Mouse (Mus musculus): Measurements from ENCODE around the gene Apoa1. TPM values are rescaled to one million over a fixed set of nuclear protein-coding genes. Genes with fewer than 3 reads are reported as not detected.

Gene Apoa1
- polyA plus RNA-seq, 2 experiments = 1.1 to 9.3 TPM

DNA sequence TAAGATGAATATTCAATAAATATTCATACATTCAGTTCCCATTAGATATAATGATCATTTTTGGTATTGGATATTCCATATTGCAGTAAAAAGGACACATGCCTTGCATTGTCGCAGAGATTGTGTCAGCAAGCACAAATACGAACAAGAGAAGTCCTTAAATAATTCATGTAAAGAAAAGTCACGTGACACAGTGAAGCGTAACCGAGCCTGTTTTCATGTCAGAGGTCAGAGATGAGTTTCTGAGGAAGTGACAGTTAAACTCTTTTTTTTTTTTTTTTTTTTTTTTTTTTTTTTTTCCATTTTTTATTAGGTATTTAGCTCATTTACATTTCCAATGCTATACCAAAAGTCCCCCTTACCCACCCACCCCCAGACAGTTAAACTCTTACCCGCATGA is 35.7 kb upstream of the Apoa1 start:
- ATAC-seq (ENCODE audit: low FRiP score, low read depth) (no peak), DNase-seq (ENCODE audit: low spot score) (no peak)
- Histone ChIP-seq H3K4me1 (ENCODE audit: control insufficient read depth, insufficient read depth, low read length) (no peaks in the 10 kb centered on the region), H3K36me3 (ENCODE audit: control insufficient read depth, insufficient read depth, low read length) (peaks cover 31% of the 10 kb centered on the region), H3K27ac (replicated peaks; ENCODE audit: low read depth, low read length) (no peak overlapping the region), H3K9me3 (ENCODE audit: control insufficient read depth, low read length) (no peaks in the 10 kb centered on the region), H3K9ac (ENCODE audit: low read depth, low read length, severe bottlenecking) (no peak overlapping the region), H3K4me3 (replicated peaks; ENCODE audit: low read length) (no peak overlapping the region), H3K27me3 (ENCODE audit: control insufficient read depth, insufficient read depth, low read length) (no peaks in the 10 kb centered on the region), H3K4me2 (replicated peaks; ENCODE audit: low read depth, low read length, severe bottlenecking) (no peak overlapping the region)
- 90% methylated on average over 6 of the region's 6 CpGs for WGBS
- TF ChIP-seq POLR2A (IDR thresholded peaks at IDR 0.05; ENCODE audit: borderline replicate concordance, extremely low read depth, insufficient read depth, insufficient read length) = no peak

DNA sequence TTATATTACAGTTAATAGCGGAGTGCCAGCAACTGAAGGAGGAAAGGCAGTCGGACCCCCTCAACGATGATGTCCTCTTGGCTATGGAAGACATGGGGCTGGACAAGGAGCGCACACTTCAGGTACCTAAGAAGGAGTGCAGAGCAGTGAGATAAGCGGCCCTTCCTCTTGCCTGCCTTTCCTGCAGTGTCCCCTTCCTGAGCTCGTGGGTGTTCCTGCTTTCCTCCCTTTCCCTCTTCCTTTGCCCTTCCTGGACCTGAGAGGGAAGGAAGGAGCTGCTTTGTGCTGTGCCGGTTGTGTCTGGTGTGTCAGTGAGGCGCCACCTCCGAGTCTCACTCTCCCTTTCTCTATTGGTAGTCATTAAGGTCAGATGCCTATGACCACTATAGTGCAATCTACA is 33.6 kb upstream of the Apoa1 start:
- no peaks in the 10 kb centered on the region for H3K9me3 ChIP-seq (ENCODE audit: control insufficient read depth, low read length)
- no peak overlapping the region for H3K27ac ChIP-seq (replicated peaks; ENCODE audit: low read depth, low read length)
- H3K4me3 ChIP-seq (replicated peaks; ENCODE audit: low read length) = no peak overlapping the region
- H3K9ac ChIP-seq (ENCODE audit: low read depth, low read length, severe bottlenecking) = no peak overlapping the region
- ATAC-seq (ENCODE audit: low FRiP score, low read depth) (no peak), DNase-seq (ENCODE audit: low spot score) (no peak)
- H3K36me3 ChIP-seq (ENCODE audit: control insufficient read depth, insufficient read depth, low read length) = peaks cover 51% of the 10 kb centered on the region
- H3K4me1 ChIP-seq (ENCODE audit: control insufficient read depth, insufficient read depth, low read length) = no peaks in the 10 kb centered on the region
- TF ChIP-seq POLR2A (IDR thresholded peaks at IDR 0.05; ENCODE audit: borderline replicate concordance, extremely low read depth, insufficient read depth, insufficient read length) = no peak
- H3K27me3 ChIP-seq (ENCODE audit: control insufficient read depth, insufficient read depth, low read length) = no peaks in the 10 kb centered on the region
- no peak overlapping the region for H3K4me2 ChIP-seq (replicated peaks; ENCODE audit: low read depth, low read length, severe bottlenecking)
- WGBS = 81% methylated on average over 9 of the region's 9 CpGs

GRCm38 (mm10) chr9:46196699-46197169 is 31.6 kb upstream of the Apoa1 start:
- 82% methylated on average over 12 of the region's 12 CpGs for WGBS
- H3K36me3 ChIP-seq (ENCODE audit: control insufficient read depth, insufficient read depth, low read length) = peaks cover 63% of the 10 kb centered on the region
- H3K9ac ChIP-seq (ENCODE audit: low read depth, low read length, severe bottlenecking) = no peak overlapping the region
- no peak overlapping the region for H3K27ac ChIP-seq (replicated peaks; ENCODE audit: low read depth, low read length)
- no peak overlapping the region for H3K4me3 ChIP-seq (replicated peaks; ENCODE audit: low read length)
- ATAC-seq (ENCODE audit: low FRiP score, low read depth) (no peak), DNase-seq (ENCODE audit: low spot score) (no peak)
- H3K4me1 ChIP-seq (ENCODE audit: control insufficient read depth, insufficient read depth, low read length) = no peaks in the 10 kb centered on the region
- H3K9me3 ChIP-seq (ENCODE audit: control insufficient read depth, low read length) = no peaks in the 10 kb centered on the region
- no peak for TF ChIP-seq POLR2A (IDR thresholded peaks at IDR 0.05; ENCODE audit: borderline replicate concordance, extremely low read depth, insufficient read depth, insufficient read length)
- no peak overlapping the region for H3K4me2 ChIP-seq (replicated peaks; ENCODE audit: low read depth, low read length, severe bottlenecking)
- no peaks in the 10 kb centered on the region for H3K27me3 ChIP-seq (ENCODE audit: control insufficient read depth, insufficient read depth, low read length)

DNA sequence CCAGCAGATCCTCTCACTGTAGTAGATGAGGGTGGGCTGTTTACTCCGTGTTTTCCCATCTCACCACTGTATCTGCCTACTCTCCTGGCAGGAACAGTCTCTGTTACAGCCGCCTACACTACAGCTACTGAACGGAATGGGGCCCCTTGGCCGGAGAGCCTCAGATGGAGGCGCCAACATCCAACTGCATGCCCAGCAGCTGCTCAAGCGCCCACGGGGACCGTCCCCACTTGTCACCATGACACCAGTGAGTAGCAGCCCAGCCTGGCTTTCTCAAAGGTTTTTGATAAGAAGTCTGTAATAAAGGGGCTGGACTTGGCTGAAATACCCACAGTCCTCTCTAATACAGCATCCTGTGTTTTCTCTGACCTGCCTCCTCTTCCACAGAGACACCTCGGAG is 29.9 kb upstream of the Apoa1 start:
- H3K36me3 ChIP-seq (ENCODE audit: control insufficient read depth, insufficient read depth, low read length) = peaks cover 73% of the 10 kb centered on the region
- no peak for ATAC-seq (ENCODE audit: low FRiP score, low read depth)
- no peak overlapping the region for H3K4me2 ChIP-seq (replicated peaks; ENCODE audit: low read depth, low read length, severe bottlenecking)
- WGBS = 88% methylated on average over 9 of the region's 9 CpGs
- TF ChIP-seq POLR2A (IDR thresholded peaks at IDR 0.05; ENCODE audit: borderline replicate concordance, extremely low read depth, insufficient read depth, insufficient read length) = no peak
- DNase-seq (ENCODE audit: low spot score) = no peak
- no peak overlapping the region for H3K4me3 ChIP-seq (replicated peaks; ENCODE audit: low read length)
- no peak overlapping the region for H3K27ac ChIP-seq (replicated peaks; ENCODE audit: low read depth, low read length)
- H3K27me3 ChIP-seq (ENCODE audit: control insufficient read depth, insufficient read depth, low read length) = no peaks in the 10 kb centered on the region
- H3K9ac ChIP-seq (ENCODE audit: low read depth, low read length, severe bottlenecking) = no peak overlapping the region
- no peaks in the 10 kb centered on the region for H3K9me3 ChIP-seq (ENCODE audit: control insufficient read depth, low read length)
- no peaks in the 10 kb centered on the region for H3K4me1 ChIP-seq (ENCODE audit: control insufficient read depth, insufficient read depth, low read length)

DNA sequence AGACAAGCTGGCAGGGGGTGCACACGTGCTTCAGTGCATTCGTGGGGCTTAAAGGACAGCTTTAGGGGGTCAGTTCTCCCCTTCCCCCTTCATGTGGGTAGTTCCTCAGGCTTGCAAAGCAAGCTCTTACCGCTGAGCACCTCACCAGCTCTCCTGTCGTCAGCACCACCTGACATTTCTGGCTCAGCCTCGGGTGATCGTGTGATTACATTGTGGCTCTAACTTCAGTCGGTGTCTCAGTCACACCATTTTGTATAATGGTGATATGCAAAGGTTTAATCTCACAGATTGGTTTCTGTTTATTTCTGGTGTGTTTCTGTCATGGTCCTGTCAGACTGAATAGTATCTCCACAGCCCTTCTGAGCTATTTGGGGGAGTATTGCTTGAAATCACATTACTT is 29.4 kb upstream of the Apoa1 start:
- Histone ChIP-seq H3K27me3 (ENCODE audit: control insufficient read depth, insufficient read depth, low read length) (no peaks in the 10 kb centered on the region), H3K4me3 (replicated peaks; ENCODE audit: low read length) (no peak overlapping the region), H3K4me2 (replicated peaks; ENCODE audit: low read depth, low read length, severe bottlenecking) (no peak overlapping the region), H3K27ac (replicated peaks; ENCODE audit: low read depth, low read length) (no peak overlapping the region), H3K9ac (ENCODE audit: low read depth, low read length, severe bottlenecking) (no peak overlapping the region), H3K9me3 (ENCODE audit: control insufficient read depth, low read length) (no peaks in the 10 kb centered on the region), H3K4me1 (ENCODE audit: control insufficient read depth, insufficient read depth, low read length) (no peaks in the 10 kb centered on the region), H3K36me3 (ENCODE audit: control insufficient read depth, insufficient read depth, low read length) (peaks cover 77% of the 10 kb centered on the region)
- no peak for TF ChIP-seq POLR2A (IDR thresholded peaks at IDR 0.05; ENCODE audit: borderline replicate concordance, extremely low read depth, insufficient read depth, insufficient read length)
- DNase-seq (ENCODE audit: low spot score) (no peak), ATAC-seq (ENCODE audit: low FRiP score, low read depth) (no peak)
- WGBS = 83% methylated on average over 7 of the region's 7 CpGs

DNA sequence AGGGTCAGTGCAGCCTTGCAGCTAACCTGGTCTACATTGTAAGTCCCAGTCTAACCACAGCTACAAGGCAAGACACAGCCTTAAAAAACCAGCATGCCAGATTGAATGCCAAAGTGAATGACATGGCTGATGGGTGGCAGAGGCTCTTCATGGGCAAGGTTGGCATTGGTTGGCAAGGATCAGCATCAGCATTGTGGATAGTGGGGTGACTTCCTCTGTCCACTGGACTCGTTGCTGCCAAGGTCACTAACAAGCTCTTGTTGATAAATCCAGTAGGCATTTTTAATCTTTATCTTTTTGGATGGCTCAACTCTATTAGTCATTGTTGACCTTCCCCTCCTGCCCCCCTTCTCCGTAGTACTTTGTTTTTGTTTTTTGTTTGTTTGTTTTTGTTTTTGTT is 28.8 kb upstream of the Apoa1 start:
- no peaks in the 10 kb centered on the region for H3K9me3 ChIP-seq (ENCODE audit: control insufficient read depth, low read length)
- 89% methylated on average over 2 of the region's 2 CpGs for WGBS
- no peaks in the 10 kb centered on the region for H3K4me1 ChIP-seq (ENCODE audit: control insufficient read depth, insufficient read depth, low read length)
- no peak overlapping the region for H3K9ac ChIP-seq (ENCODE audit: low read depth, low read length, severe bottlenecking)
- no peak overlapping the region for H3K27ac ChIP-seq (replicated peaks; ENCODE audit: low read depth, low read length)
- H3K4me2 ChIP-seq (replicated peaks; ENCODE audit: low read depth, low read length, severe bottlenecking) = no peak overlapping the region
- DNase-seq (ENCODE audit: low spot score) (no peak), ATAC-seq (ENCODE audit: low FRiP score, low read depth) (no peak)
- peaks cover 82% of the 10 kb centered on the region for H3K36me3 ChIP-seq (ENCODE audit: control insufficient read depth, insufficient read depth, low read length)
- no peak overlapping the region for H3K4me3 ChIP-seq (replicated peaks; ENCODE audit: low read length)
- no peak for TF ChIP-seq POLR2A (IDR thresholded peaks at IDR 0.05; ENCODE audit: borderline replicate concordance, extremely low read depth, insufficient read depth, insufficient read length)
- H3K27me3 ChIP-seq (ENCODE audit: control insufficient read depth, insufficient read depth, low read length) = no peaks in the 10 kb centered on the region

All from limb, embryonic 14.5 days (tissue).